Mouse (Mus musculus) MEL (cell line): ENCODE measurements around the gene Cxcr2. TPM values are rescaled to one million over a fixed set of nuclear protein-coding genes. Genes with fewer than 3 reads are reported as not detected.

Source experiments
- DNase-seq: peaks from one replicate; pipeline ENCODE4 v3.0.0; 2011; ENCODE audit warnings: low read depth, low spot score
- H3K27ac ChIP-seq: 2 replicates; pipeline ENCODE4 v1.5.1; 2012; ENCODE audit warnings: low read depth, mild to moderate bottlenecking, control low read depth, low read length, moderate library complexity; ENCODE audit not compliant: control insufficient read depth
- H3K27me3 ChIP-seq, 2 experiments: fragments of 150-350 bp in 1 of 2; sonication (generic) in 1 of 2; 2 replicates each; pipeline ENCODE4 v1.6.1; 2012; ENCODE audit warnings: low read length in 2 of 2, mild to moderate bottlenecking in 2 of 2, improper control_type of control experiment in 1 of 2, moderate library complexity in 1 of 2; ENCODE audit not compliant: insufficient read depth in 2 of 2, control insufficient read depth in 1 of 2
- H3K36me3 ChIP-seq, 2 experiments: 2 replicates each; pipeline ENCODE4 v1.6.1; 2012 to 2014; ENCODE audit warnings: low read length in 2 of 2, improper control_type of control experiment in 1 of 2, inconsistent platforms in 1 of 2, mild to moderate bottlenecking in 1 of 2; ENCODE audit not compliant: insufficient read depth in 2 of 2, control insufficient read depth in 1 of 2
- H3K4me1 ChIP-seq, 2 experiments: fragments of 150-350 bp in 1 of 2; sonication (generic) in 1 of 2; 2 replicates each; pipeline ENCODE4 v1.6.1; 2012; ENCODE audit warnings: low read length in 2 of 2, improper control_type of control experiment in 1 of 2, mild to moderate bottlenecking in 1 of 2; ENCODE audit not compliant: insufficient read depth in 2 of 2, control insufficient read depth in 1 of 2
- H3K4me3 ChIP-seq, 2 experiments: fragments of 150-350 bp in 1 of 2; sonication (generic) in 1 of 2; 2 replicates each; pipeline ENCODE4 v1.5.1; 2012; ENCODE audit warnings: low read depth in 2 of 2, low read length in 2 of 2, mild to moderate bottlenecking in 2 of 2, moderate library complexity in 2 of 2, control low read depth in 1 of 2, improper control_type of control experiment in 1 of 2; ENCODE audit not compliant: control insufficient read depth in 1 of 2, insufficient read depth in 1 of 2
- H3K79me2 ChIP-seq: 2 replicates; pipeline ENCODE4 v1.6.1; 2012; ENCODE audit warnings: mild to moderate bottlenecking, low read length, moderate library complexity; ENCODE audit not compliant: control insufficient read depth, poor library complexity, insufficient read depth
- H3K9ac ChIP-seq: 2 replicates; pipeline ENCODE4 v1.6.1; 2012; ENCODE audit warnings: low read depth, mild to moderate bottlenecking, control low read depth, low read length, moderate library complexity; ENCODE audit not compliant: control insufficient read depth, poor library complexity, severe bottlenecking
- H3K9me3 ChIP-seq: fragments of 150-350 bp; sonication (generic); replicated peaks from 2 replicates; pipeline ENCODE4 v1.6.1; 2012; ENCODE audit warnings: mild to moderate bottlenecking, low read length, improper control_type of control experiment, moderate library complexity; ENCODE audit not compliant: insufficient read depth
- BHLHE40 ChIP-seq: IDR thresholded peaks from 2 replicates; pipeline ENCODE4 v1.6.1; 2012; ENCODE audit warnings: low read depth, mild to moderate bottlenecking, inconsistent platforms, low read length, improper control_type of control experiment, borderline replicate concordance
- CTCF ChIP-seq, 3 experiments: IDR thresholded peaks in 2 of 3; conservative IDR thresholded peaks in 1 of 3; 2 replicates each; pipeline ENCODE4 v1.5.1; 2011 to 2012; ENCODE audit warnings: low read length in 3 of 3, low read depth in 2 of 3, mild to moderate bottlenecking in 2 of 3, improper control_type of control experiment in 1 of 3, inconsistent platforms in 1 of 3, mixed read lengths in 1 of 3, moderate library complexity in 1 of 3; ENCODE audit not compliant: control insufficient read depth in 1 of 3, insufficient read depth in 1 of 3, poor library complexity in 1 of 3, severe bottlenecking in 1 of 3
- ELF1 ChIP-seq: IDR thresholded peaks from 2 replicates; pipeline ENCODE4 v1.6.1; 2014; ENCODE audit warnings: low read depth, mild to moderate bottlenecking, inconsistent platforms, low read length, improper control_type of control experiment, moderate library complexity
- GABPA ChIP-seq: IDR thresholded peaks from 2 replicates; pipeline ENCODE4 v1.6.1; 2012; ENCODE audit warnings: low read depth, mild to moderate bottlenecking, inconsistent platforms, low read length, improper control_type of control experiment, moderate library complexity
- GATA1 ChIP-seq: IDR thresholded peaks from 2 replicates; pipeline ENCODE4 v1.6.1; 2011; ENCODE audit warnings: low read depth, low read length, improper control_type of control experiment
- HCFC1 ChIP-seq: IDR thresholded peaks from 2 replicates; pipeline ENCODE4 v1.6.1; 2012; ENCODE audit warnings: low read depth, mild to moderate bottlenecking, inconsistent platforms, low read length, improper control_type of control experiment, moderate library complexity
- MAFK ChIP-seq: IDR thresholded peaks from 2 replicates; pipeline ENCODE4 v1.6.1; 2011; ENCODE audit warnings: low read depth, mild to moderate bottlenecking, low read length, improper control_type of control experiment, borderline replicate concordance
- MEF2A ChIP-seq: IDR thresholded peaks from 2 replicates; pipeline ENCODE4 v1.6.1; 2014; ENCODE audit warnings: low read depth, mild to moderate bottlenecking, inconsistent platforms, low read length, improper control_type of control experiment; ENCODE audit not compliant: poor library complexity, insufficient replicate concordance, severe bottlenecking; ENCODE audit errors: extremely low read depth
- MYB ChIP-seq: IDR thresholded peaks from 2 replicates; pipeline ENCODE4 v1.6.1; 2011; ENCODE audit warnings: mild to moderate bottlenecking, low read depth, low read length, improper control_type of control experiment
- MYC ChIP-seq: IDR thresholded peaks from 2 replicates; pipeline ENCODE4 v1.6.1; 2011; ENCODE audit warnings: low read depth, mild to moderate bottlenecking, low read length, improper control_type of control experiment, moderate library complexity
- NELFE ChIP-seq: IDR thresholded peaks from 2 replicates; pipeline ENCODE4 v1.6.1; 2011; ENCODE audit warnings: low read depth, low read length, improper control_type of control experiment
- NRF1 ChIP-seq: IDR thresholded peaks from 2 replicates; pipeline ENCODE4 v1.6.1; 2014; ENCODE audit warnings: low read depth, mild to moderate bottlenecking, inconsistent platforms, low read length, improper control_type of control experiment, moderate library complexity; ENCODE audit not compliant: poor library complexity, insufficient read depth, severe bottlenecking
- POLR2A ChIP-seq, 2 experiments: IDR thresholded peaks; 2 replicates each; pipeline ENCODE4 v1.6.1; 2011 to 2012; ENCODE audit warnings: low read length in 2 of 2, mild to moderate bottlenecking in 2 of 2, control low read depth in 1 of 2, improper control_type of control experiment in 1 of 2, low read depth in 1 of 2, moderate library complexity in 1 of 2; ENCODE audit not compliant: control insufficient read depth in 1 of 2, insufficient read depth in 1 of 2, poor library complexity in 1 of 2
- RAD21 ChIP-seq: IDR thresholded peaks from 2 replicates; pipeline ENCODE4 v1.6.1; 2011; ENCODE audit warnings: mild to moderate bottlenecking, low read depth, low read length, improper control_type of control experiment
- SIN3A ChIP-seq: IDR thresholded peaks from 2 replicates; pipeline ENCODE4 v1.6.1; 2012; ENCODE audit warnings: low read length, improper control_type of control experiment, inconsistent platforms
- SMC3 ChIP-seq: IDR thresholded peaks from 2 replicates; pipeline ENCODE4 v1.6.1; 2011; ENCODE audit warnings: low read depth, low read length, improper control_type of control experiment
- TAL1 ChIP-seq: IDR thresholded peaks from 2 replicates; pipeline ENCODE4 v1.6.1; 2012; ENCODE audit warnings: mild to moderate bottlenecking, inconsistent platforms, low read length, moderate library complexity, mixed read lengths
- TBP ChIP-seq: IDR thresholded peaks from 2 replicates; pipeline ENCODE4 v1.8.0; 2011; ENCODE audit warnings: low read depth, low read length, improper control_type of control experiment
- USF2 ChIP-seq, 2 experiments: IDR thresholded peaks; 2 replicates each; pipeline ENCODE4 v1.6.1; 2011 to 2012; ENCODE audit warnings: improper control_type of control experiment in 2 of 2, low read length in 2 of 2, borderline replicate concordance in 1 of 2, inconsistent platforms in 1 of 2, low read depth in 1 of 2, mild to moderate bottlenecking in 1 of 2; ENCODE audit not compliant: insufficient read depth in 1 of 2
- ZC3H11A ChIP-seq: IDR thresholded peaks from 2 replicates; pipeline ENCODE4 v1.6.1; 2012; ENCODE audit warnings: low read depth, mild to moderate bottlenecking, inconsistent platforms, low read length, improper control_type of control experiment
- ZMIZ1 ChIP-seq: IDR thresholded peaks from 2 replicates; pipeline ENCODE4 v1.6.1; 2012; ENCODE audit warnings: low read depth, mild to moderate bottlenecking, inconsistent platforms, low read length, improper control_type of control experiment, moderate library complexity
- ZNF384 ChIP-seq: IDR thresholded peaks from 2 replicates; pipeline ENCODE4 v1.6.1; 2012; ENCODE audit warnings: low read depth, mild to moderate bottlenecking, inconsistent platforms, low read length, improper control_type of control experiment
- polyA plus RNA-seq, 2 experiments: library from polyadenylated mRNA; stranded (reverse) in 1 of 2; unstranded in 1 of 2; fragments of >175 nt in 1 of 2; fragments of >200 nt in 1 of 2; gene quantifications; 2 replicates each; pipeline versions ENCODE4 v1.2.1 to v1.2.4; 2012; ENCODE audit warnings: low replicate concordance in 2 of 2, low read depth in 1 of 2; ENCODE audit not compliant: insufficient read length in 2 of 2, insufficient read depth in 1 of 2, missing spikeins in 1 of 2
- total RNA-seq: library from RNA; depleted of rRNA; stranded (reverse); fragments of 300-350 nt; gene quantifications from 2 replicates; pipeline ENCODE4 v1.2.3, GENCODE M21; 2012

Cxcr2 gene
- total and polyA plus RNA-seq, 3 experiments: 0.11 to 0.92 TPM; not detected in 1

GRCm38 (mm10) chr1:74205881-74206280, 52.1 kb downstream of the Cxcr2 start:
- Histone ChIP-seq H3K27ac (no peak overlapping the region), H3K9me3 (no peaks in the 10 kb centered on the region), H3K36me3 (no peaks in the 10 kb centered on the region), H3K4me1 (no peaks in the 10 kb centered on the region; a peak in 1 of 4 replicates), H3K27me3 (no peaks in the 10 kb centered on the region), H3K4me3 (peak overlapping the region; percentile 12 to 37), H3K9ac (peak overlapping the region; percentile 24; the same call in 1 of the 2 replicates), H3K79me2 (no peaks in the 10 kb centered on the region)
- DNase-seq: peak; percentile 79
- TF ChIP-seq ZNF384 (peak; percentile 35; the same call in 1 of the 2 replicates), MYC (0 out of 2 replicates have a peak, but pooled peaks have one; percentile 43), MYB (0 out of 2 replicates have a peak, but pooled peaks have one; percentile 10), SMC3 (peak; percentile 94), SIN3A (peak; percentile 43; the same call in 1 of the 2 replicates), MEF2A (no peak), CTCF (IDR thresholded peaks at IDR 0.05 in 2 of 3, conservative IDR thresholded peaks at IDR 0.05 in 1 of 3; ENCODE audit: control insufficient read depth in 1 of 3, insufficient read depth in 1 of 3, low read depth in 2 of 3, low read length in 3 of 3, poor library complexity in 1 of 3, severe bottlenecking in 1 of 3) (peak; percentile 52 to 88 (median 84)), BHLHE40 (0 out of 2 replicates have a peak, but pooled peaks have one; percentile 19), GATA1 (no peak), RAD21 (peak; percentile 94), NRF1 (no peak), ZMIZ1 (no peak), ZC3H11A (peak; percentile 95), TBP (no peak)

GRCm38 (mm10) chr1:74206642-74207041, 52.9 kb downstream of the Cxcr2 start:
- Histone ChIP-seq H3K79me2 (no peaks in the 10 kb centered on the region), H3K27me3 (no peaks in the 10 kb centered on the region), H3K9me3 (no peaks in the 10 kb centered on the region), H3K27ac (no peak overlapping the region), H3K36me3 (no peaks in the 10 kb centered on the region), H3K4me3 (no peak overlapping the region), H3K9ac (no peak overlapping the region), H3K4me1 (no peaks in the 10 kb centered on the region)
- TF ChIP-seq GABPA: no peak
- no peak for TF ChIP-seq HCFC1
- no peak for TF ChIP-seq ZC3H11A
- no peak for TF ChIP-seq POLR2A (IDR thresholded peaks at IDR 0.05; ENCODE audit: control insufficient read depth in 1 of 2, insufficient read depth in 1 of 2, low read depth in 1 of 2, low read length in 2 of 2, poor library complexity in 1 of 2)
- TF ChIP-seq TAL1: no peak
- TF ChIP-seq BHLHE40: no peak
- TF ChIP-seq NELFE: no peak
- TF ChIP-seq MAFK: no peak
- no peak for TF ChIP-seq USF2 (IDR thresholded peaks at IDR 0.05; ENCODE audit: borderline replicate concordance in 1 of 2, insufficient read depth in 1 of 2, low read depth in 1 of 2, low read length in 2 of 2)
- no peak for TF ChIP-seq ELF1
- DNase-seq: no peak
